Mouse (Mus musculus) forebrain, postnatal 0 days (tissue): ENCODE data around the gene Abat. TPM values are rescaled to one million over a fixed set of nuclear protein-coding genes. Genes with fewer than 3 reads are reported as not detected.
A peak's percentile ranks its signal among the peaks of the same experiment; 100 is the strongest.

Experiments
- ATAC-seq: fragments of 200-750 bp; cut with Nextera tagmentation; 2 replicates; pipeline ENCODE4 v1.8.0; 2017; ENCODE audit warnings: mild to moderate bottlenecking, moderate library complexity
- DNase-seq: peaks from one replicate; pipeline ENCODE4 v3.0.0-alpha.2; 2015
- H3K27ac ChIP-seq: fragments of 300-500 bp; sonication (generic); 2 replicates; pipeline ENCODE4 v1.5.1; 2014; ENCODE audit warnings: low read depth, mild to moderate bottlenecking, antibody characterized with exemption, low read length, moderate library complexity, mixed read lengths
- H3K27me3 ChIP-seq: fragments of 300-500 bp; sonication (generic); 2 replicates; pipeline ENCODE4 v1.6.1; 2014; ENCODE audit warnings: mild to moderate bottlenecking, low read length, mixed read lengths; ENCODE audit not compliant: insufficient read depth
- H3K36me3 ChIP-seq: fragments of 300-500 bp; sonication (generic); 2 replicates; pipeline ENCODE4 v1.6.1; 2014; ENCODE audit warnings: mild to moderate bottlenecking, moderate library complexity; ENCODE audit not compliant: insufficient read depth
- H3K4me1 ChIP-seq: fragments of 300-500 bp; sonication (generic); 2 replicates; pipeline ENCODE4 v1.6.1; 2014; ENCODE audit warnings: antibody characterized with exemption; ENCODE audit not compliant: insufficient read depth
- H3K4me2 ChIP-seq: fragments of 300-500 bp; sonication (generic); 2 replicates; pipeline ENCODE4 v1.6.1; 2014; ENCODE audit warnings: low read depth, mild to moderate bottlenecking, moderate library complexity
- H3K4me3 ChIP-seq: fragments of 300-500 bp; sonication (generic); 2 replicates; pipeline ENCODE4 v1.5.1; 2014; ENCODE audit warnings: low read depth, low read length, mixed read lengths
- H3K9ac ChIP-seq: fragments of 300-500 bp; sonication (generic); 2 replicates; pipeline ENCODE4 v1.6.1; 2014; ENCODE audit warnings: mild to moderate bottlenecking
- H3K9me3 ChIP-seq: fragments of 300-500 bp; sonication (generic); 2 replicates; pipeline ENCODE4 v1.6.1; 2016; ENCODE audit warnings: low read length
- CTCF ChIP-seq: sonication (generic); IDR thresholded peaks from 2 replicates; pipeline ENCODE4 v1.5.1; 2016; ENCODE audit warnings: antibody characterized with exemption, control low read depth, low read depth
- WGBS: fragments of 180-500 bp; shearing (Covaris S2); extraction: QIAGEN DNeasy Blood & Tissue Kit; methylation state at CpG from one replicate; pipeline ENCODE4 v1.1.7; 2014; 5-methylcytosine and 5-hydroxymethylcytosine counted together
- polyA plus RNA-seq: library from polyadenylated mRNA; unstranded; fragments of >200 nt; fragmentation: Nextera tagmentation; extraction: Ambion mirVana; gene quantifications from 2 replicates; pipeline ENCODE4 v1.2.1, GENCODE M21; 2015
- total RNA-seq: library from RNA; depleted of rRNA; stranded (reverse); fragments of >200 nt; gene quantifications from 2 replicates; pipeline ENCODE4 v1.2.3, GENCODE M21; 2014

Abat gene
- total and polyA plus RNA-seq, 2 experiments from 2014 or later: 69.4 to 104 TPM

DNA sequence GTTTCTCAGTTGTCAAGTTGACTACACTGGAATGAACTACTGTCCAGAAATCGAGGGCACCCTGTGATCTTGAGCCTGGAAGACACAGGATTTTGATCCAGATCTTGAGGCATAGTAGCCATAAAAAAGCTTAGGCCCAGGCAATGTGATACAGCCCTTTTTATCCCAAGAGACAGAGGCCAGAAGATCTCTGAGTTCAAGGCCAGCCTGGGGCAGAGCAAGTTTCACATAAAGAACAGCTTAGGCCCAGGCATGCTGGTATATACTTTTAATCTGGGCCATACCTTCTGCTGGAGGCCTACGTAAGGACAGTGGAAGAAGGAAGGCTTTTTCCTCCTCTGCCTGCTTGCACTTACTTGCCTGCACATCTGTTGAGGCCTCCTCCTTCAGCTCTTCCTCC is 51.6 kb downstream of the Abat start:
- 95% methylated on average over 2 of the region's 2 CpGs for WGBS
- Histone ChIP-seq H3K9me3 (0 out of 2 replicates have a peak, but pooled peaks cover 3% of the 10 kb centered on the region), H3K4me2 (no peak overlapping the region), H3K4me3 (no peak overlapping the region), H3K27ac (no peak overlapping the region), H3K4me1 (no peaks in the 10 kb centered on the region), H3K9ac (no peak overlapping the region), H3K36me3 (no peaks in the 10 kb centered on the region), H3K27me3 (no peaks in the 10 kb centered on the region)
- ATAC-seq (no peak), DNase-seq (no peak)
- no peak for TF ChIP-seq CTCF

DNA sequence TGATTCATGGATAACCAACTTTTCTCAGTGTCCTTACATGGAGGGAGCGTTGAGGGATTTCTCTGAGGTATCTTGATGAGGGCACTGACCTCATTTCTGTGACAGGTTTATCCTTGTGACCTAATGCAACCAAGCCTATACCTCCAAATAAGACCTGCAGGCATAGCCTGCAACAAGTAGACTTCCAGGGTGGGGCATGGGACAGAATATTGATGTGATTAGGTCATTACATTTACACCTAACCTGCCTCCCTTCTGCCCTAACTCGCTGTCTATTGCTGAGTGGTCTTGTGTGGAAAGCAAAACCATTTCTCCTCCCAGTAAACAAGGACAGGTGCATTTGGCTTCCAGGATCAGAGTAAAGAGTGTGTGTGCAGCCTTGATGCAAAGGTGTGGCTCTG is 52.3 kb downstream of the Abat start:
- TF ChIP-seq CTCF: no peak

DNA sequence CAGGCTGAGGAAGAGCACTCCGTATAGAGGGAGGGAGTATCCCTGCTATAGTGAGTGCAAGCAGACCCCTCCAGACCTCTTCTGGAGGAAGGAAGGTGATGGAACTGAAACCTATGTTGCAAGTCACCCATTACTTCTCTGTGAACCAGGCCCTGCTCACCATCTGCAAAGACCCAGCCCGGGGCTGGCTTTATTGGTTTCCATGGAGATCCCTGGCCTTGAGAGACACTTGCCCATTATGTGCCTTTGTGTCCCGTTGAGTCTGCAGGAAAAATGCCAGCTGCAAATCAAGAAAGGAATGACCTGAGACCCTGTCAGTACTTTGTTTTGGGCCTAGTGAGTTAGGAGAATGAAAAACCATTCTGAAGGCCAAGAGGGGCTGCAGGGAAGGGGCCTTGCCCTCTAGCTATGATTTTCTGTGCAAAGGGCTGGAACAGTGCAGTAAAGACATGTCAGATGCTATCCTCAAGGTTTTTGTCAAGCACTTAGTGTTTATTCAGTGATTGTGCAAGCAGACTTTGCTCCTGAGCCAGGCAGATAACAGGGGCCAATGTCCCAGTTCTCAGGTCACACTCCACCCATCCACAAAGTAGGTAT is 53.0 kb downstream of the Abat start:
- no peaks in the 10 kb centered on the region for H3K4me1 ChIP-seq
- no peak overlapping the region for H3K4me3 ChIP-seq
- peak; percentile 41 for DNase-seq
- 14% methylated on average over 3 of the region's 3 CpGs for WGBS
- no peaks in the 10 kb centered on the region for H3K9me3 ChIP-seq
- no peaks in the 10 kb centered on the region for H3K36me3 ChIP-seq
- no peak overlapping the region for H3K9ac ChIP-seq
- H3K27me3 ChIP-seq: no peaks in the 10 kb centered on the region
- no peak for TF ChIP-seq CTCF
- ATAC-seq: peak; percentile 68
- no peak overlapping the region for H3K27ac ChIP-seq
- H3K4me2 ChIP-seq: no peak overlapping the region

More for the DNA sequence above, 52.3 kb downstream of the Abat start:
- ATAC-seq (no peak), DNase-seq (no peak)
- H3K9me3 ChIP-seq: no peaks in the 10 kb centered on the region
- no peak overlapping the region for H3K4me3 ChIP-seq
- no peak overlapping the region for H3K4me2 ChIP-seq
- H3K27me3 ChIP-seq: no peaks in the 10 kb centered on the region
- H3K4me1 ChIP-seq: no peaks in the 10 kb centered on the region
- no peak overlapping the region for H3K9ac ChIP-seq
- no peaks in the 10 kb centered on the region for H3K36me3 ChIP-seq
- no peak overlapping the region for H3K27ac ChIP-seq
- 89% methylated on average over 2 of the region's 2 CpGs for WGBS

DNA sequence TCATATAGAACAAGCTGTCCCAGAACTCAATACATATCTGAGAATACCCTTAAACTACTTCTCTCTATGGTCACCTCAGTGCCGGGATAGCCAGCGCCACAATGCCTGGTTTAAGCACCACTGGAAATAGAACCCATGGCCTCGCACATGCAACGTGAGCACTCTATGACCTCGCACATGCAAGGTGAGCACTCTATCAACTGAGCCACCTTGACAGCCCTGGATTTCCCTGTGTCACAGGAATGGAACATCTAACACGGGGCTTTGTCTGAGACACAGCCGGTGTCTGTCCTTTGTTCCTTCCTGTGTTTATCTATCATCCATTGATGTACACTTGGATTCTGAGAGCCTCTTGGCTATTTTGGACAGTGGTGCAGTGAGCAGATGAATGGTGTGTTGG is 55.7 kb downstream of the Abat start:
- 84% methylated on average over 7 of the region's 7 CpGs for WGBS
- no peak for DNase-seq

DNA sequence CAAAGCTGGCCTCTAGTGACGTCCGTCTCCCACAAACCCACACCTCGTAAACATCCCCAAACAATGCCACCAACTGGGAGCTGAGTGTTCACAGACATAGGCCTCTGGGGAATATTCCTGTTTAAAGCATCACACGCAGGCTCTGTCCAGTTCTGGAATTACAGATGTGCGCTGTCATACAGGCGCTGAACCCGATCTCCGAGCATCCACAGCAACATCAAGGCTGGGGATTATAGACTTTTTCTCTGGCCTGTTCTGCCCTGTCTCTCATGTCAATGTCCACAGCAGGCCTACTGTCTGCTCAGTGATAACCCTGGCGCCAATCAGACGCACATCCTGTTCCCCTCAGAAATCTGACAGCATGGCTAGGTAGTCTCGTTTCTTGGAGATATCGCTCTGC is 57.1 kb downstream of the Abat start:
- no peak overlapping the region for H3K4me3 ChIP-seq
- H3K27me3 ChIP-seq: no peaks in the 10 kb centered on the region
- 89% methylated on average over 12 of the region's 12 CpGs for WGBS
- H3K4me1 ChIP-seq: no peaks in the 10 kb centered on the region
- TF ChIP-seq CTCF: no peak
- H3K36me3 ChIP-seq: no peaks in the 10 kb centered on the region
- ATAC-seq (no peak), DNase-seq (no peak)
- no peaks in the 10 kb centered on the region for H3K9me3 ChIP-seq
- H3K9ac ChIP-seq: no peak overlapping the region
- H3K27ac ChIP-seq: no peak overlapping the region
- no peak overlapping the region for H3K4me2 ChIP-seq

More for the DNA sequence above, 55.7 kb downstream of the Abat start:
- H3K9ac ChIP-seq: no peak overlapping the region
- no peak for TF ChIP-seq CTCF
- ATAC-seq: no peak
- no peak overlapping the region for H3K4me3 ChIP-seq
- no peak overlapping the region for H3K4me2 ChIP-seq
- H3K4me1 ChIP-seq: no peaks in the 10 kb centered on the region
- no peaks in the 10 kb centered on the region for H3K36me3 ChIP-seq
- H3K27ac ChIP-seq: no peak overlapping the region
- H3K9me3 ChIP-seq: no peaks in the 10 kb centered on the region
- no peaks in the 10 kb centered on the region for H3K27me3 ChIP-seq

DNA sequence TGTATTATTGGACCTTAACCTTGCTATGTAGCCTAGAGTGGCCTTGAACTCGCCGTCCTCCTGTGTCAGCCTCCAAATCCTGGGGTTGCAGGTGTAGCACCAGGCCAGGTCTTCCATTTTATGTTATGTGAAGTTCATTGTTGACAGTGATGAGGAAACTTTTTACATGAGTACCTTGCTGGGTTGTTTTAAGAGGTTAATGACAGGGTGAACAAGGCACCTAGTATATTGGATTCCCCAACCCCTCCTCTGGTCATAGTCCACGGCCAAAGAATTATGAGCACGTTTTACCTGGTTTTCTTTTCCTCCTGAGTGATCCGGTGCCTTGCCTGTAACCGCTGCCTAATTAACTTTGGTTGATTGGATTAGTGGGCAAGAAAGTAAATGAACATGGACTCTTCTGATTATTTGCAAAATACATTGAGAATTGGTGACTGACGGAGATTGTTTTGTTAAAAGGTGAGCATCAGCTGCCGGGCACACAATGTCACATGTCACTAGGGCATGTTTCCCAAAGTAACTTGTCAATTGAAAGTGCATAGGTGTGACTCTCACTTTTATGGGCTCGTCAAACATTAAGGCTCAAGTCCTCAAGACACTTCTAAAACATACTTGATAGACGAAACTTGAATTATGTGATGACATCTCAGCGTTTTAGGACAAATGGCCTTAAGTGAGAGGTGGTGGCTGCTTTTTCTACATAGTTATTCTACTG is 57.8 kb downstream of the Abat start:
- DNase-seq: no peak
- Histone ChIP-seq H3K4me1 (no peaks in the 10 kb centered on the region), H3K36me3 (no peaks in the 10 kb centered on the region), H3K27me3 (no peaks in the 10 kb centered on the region), H3K4me3 (no peak overlapping the region), H3K9me3 (no peaks in the 10 kb centered on the region), H3K4me2 (no peak overlapping the region), H3K9ac (no peak overlapping the region), H3K27ac (no peak overlapping the region)
- WGBS: 83% methylated on average over 11 of the region's 11 CpGs
- ATAC-seq: no peak
- TF ChIP-seq CTCF: no peak

DNA sequence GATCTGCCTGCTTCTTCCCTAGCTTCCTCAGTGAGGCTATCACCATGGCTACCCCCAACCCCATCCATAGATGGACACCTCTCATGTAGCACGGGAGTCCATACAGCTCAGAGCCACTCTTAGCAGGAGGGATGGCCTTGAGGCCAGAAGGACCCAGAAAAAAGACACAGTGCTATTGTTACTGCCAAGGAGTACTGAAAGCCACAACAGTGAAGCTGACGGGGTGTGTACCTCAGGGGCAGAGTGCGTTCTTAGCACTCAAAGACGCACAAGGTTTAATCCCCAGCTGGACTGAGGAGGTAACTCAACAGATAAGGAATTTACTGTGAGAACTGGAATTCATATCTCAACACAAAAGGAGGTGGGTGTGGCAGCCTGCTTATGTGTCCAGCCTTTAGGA is 59.8 kb downstream of the Abat start:
- DNase-seq: no peak
- no peak for TF ChIP-seq CTCF
- H3K36me3 ChIP-seq: no peaks in the 10 kb centered on the region
- H3K9ac ChIP-seq: no peak overlapping the region
- ATAC-seq: no peak
- no peaks in the 10 kb centered on the region for H3K27me3 ChIP-seq
- H3K9me3 ChIP-seq: no peaks in the 10 kb centered on the region
- H3K27ac ChIP-seq: no peak overlapping the region
- H3K4me2 ChIP-seq: no peak overlapping the region
- no peak overlapping the region for H3K4me3 ChIP-seq
- WGBS: 79% methylated on average over 4 of the region's 4 CpGs
- H3K4me1 ChIP-seq: no peaks in the 10 kb centered on the region
